Mouse (Mus musculus) heart, postnatal 0 days (tissue): Measurements from ENCODE around the gene Bcl9l. TPM values are rescaled to one million over a fixed set of nuclear protein-coding genes. Genes with fewer than 3 reads are reported as not detected.

Source experiments
- ATAC-seq: fragments of 200-750 bp; cut with Nextera tagmentation; 2 replicates; pipeline ENCODE4 v1.8.0; 2017; ENCODE audit warnings: low read depth, moderate number of reproducible peaks, moderate library complexity; ENCODE audit not compliant: insufficient read depth
- DNase-seq: peaks from one replicate; pipeline ENCODE4 v3.0.0-alpha.2; 2016; ENCODE audit warnings: low spot score
- H3K27ac ChIP-seq: fragments of 300-500 bp; sonication (generic); 2 replicates; pipeline ENCODE4 v1.5.1; 2014; ENCODE audit warnings: low read depth, mild to moderate bottlenecking
- H3K27me3 ChIP-seq: fragments of 300-500 bp; sonication (generic); 2 replicates; pipeline ENCODE4 v1.6.1; 2014; ENCODE audit warnings: low read length, mixed read lengths; ENCODE audit not compliant: control insufficient read depth, insufficient read depth
- H3K36me3 ChIP-seq: fragments of 300-500 bp; sonication (generic); replicated peaks from 2 replicates; pipeline ENCODE4 v1.6.1; 2014; ENCODE audit warnings: low read length, mixed read lengths; ENCODE audit not compliant: control insufficient read depth, insufficient read depth
- H3K4me1 ChIP-seq: fragments of 300-500 bp; sonication (generic); 2 replicates; pipeline ENCODE4 v1.6.1; 2014; ENCODE audit warnings: antibody characterized with exemption; ENCODE audit not compliant: control insufficient read depth, insufficient read depth
- H3K4me2 ChIP-seq: fragments of 300-500 bp; sonication (generic); 2 replicates; pipeline ENCODE4 v1.6.1; 2014; ENCODE audit warnings: low read depth, mild to moderate bottlenecking, low read length, moderate library complexity
- H3K4me3 ChIP-seq: fragments of 300-500 bp; sonication (generic); 2 replicates; pipeline ENCODE4 v1.5.1; 2014; ENCODE audit warnings: low read depth, low read length
- H3K9ac ChIP-seq: fragments of 300-500 bp; sonication (generic); replicated peaks from 2 replicates; pipeline ENCODE4 v1.6.1; 2014; ENCODE audit warnings: low read depth, low read length, mixed read lengths
- H3K9me3 ChIP-seq: fragments of 300-500 bp; sonication (generic); replicated peaks from 2 replicates; pipeline ENCODE4 v1.6.1; 2016; ENCODE audit warnings: low read length; ENCODE audit not compliant: control insufficient read depth
- CTCF ChIP-seq: IDR thresholded peaks from 2 replicates; pipeline ENCODE4 v1.5.1; 2016; ENCODE audit warnings: antibody characterized with exemption, control low read depth, low read depth
- EP300 ChIP-seq: IDR thresholded peaks from 2 replicates; pipeline ENCODE4 v1.6.1; 2016; ENCODE audit warnings: antibody characterized with exemption, low read depth
- WGBS: fragments of 180-500 bp; shearing (Covaris S2); extraction: QIAGEN DNeasy Blood & Tissue Kit; methylation state at CpG from one replicate; pipeline ENCODE4 v1.1.7; 2014; 5-methylcytosine and 5-hydroxymethylcytosine counted together
- polyA plus RNA-seq: library from polyadenylated mRNA; unstranded; fragments of >200 nt; fragmentation: Nextera tagmentation; extraction: Ambion mirVana; gene quantifications from 2 replicates; pipeline ENCODE4 v1.2.1, GENCODE M21; 2015
- total RNA-seq: library from RNA; depleted of rRNA; stranded (reverse); fragments of >200 nt; gene quantifications from 2 replicates; pipeline ENCODE4 v1.2.3, GENCODE M21; 2014; ENCODE audit warnings: low replicate concordance

Gene Bcl9l
- total and polyA plus RNA-seq, 2 experiments from 2014 or later, result 5.2 to 12.4 TPM

- H3K4me3 ChIP-seq, result no peak overlapping the region
- H3K9ac ChIP-seq, result no peak overlapping the region
- no peak for TF ChIP-seq CTCF
- no peak for TF ChIP-seq EP300
- no peak overlapping the region for H3K4me2 ChIP-seq
- no peaks in the 10 kb centered on the region for H3K4me1 ChIP-seq
- ATAC-seq (no peak), DNase-seq (no peak)
- H3K27me3 ChIP-seq, result 0 out of 2 replicates have a peak, but pooled peaks cover 4% of the 10 kb centered on the region
- no peaks in the 10 kb centered on the region for H3K36me3 ChIP-seq
- H3K27ac ChIP-seq, result no peak overlapping the region
- WGBS, result 66% methylated on average over 2 of the region's 2 CpGs
- H3K9me3 ChIP-seq, result no peaks in the 10 kb centered on the region
Observed at GRCm38 (mm10) chr9:44468800-44469199, 13.8 kb upstream of the Bcl9l start.

GRCm38 (mm10) chr9:44473184-44473583 lies 9.4 kb upstream of the Bcl9l start:
- WGBS, result 64% methylated on average over 3 of the region's 3 CpGs
- TF ChIP-seq EP300 (no peak), CTCF (0 out of 2 replicates have a peak, but pooled peaks have one; percentile 2)
- Histone ChIP-seq H3K27ac (no peak overlapping the region), H3K27me3 (0 out of 2 replicates have a peak, but pooled peaks cover 4% of the 10 kb centered on the region), H3K9me3 (no peaks in the 10 kb centered on the region), H3K4me1 (peaks cover 8% of the 10 kb centered on the region; the same call in 1 of the 2 replicates), H3K4me3 (no peak overlapping the region), H3K36me3 (no peaks in the 10 kb centered on the region), H3K4me2 (no peak overlapping the region), H3K9ac (no peak overlapping the region)
- DNase-seq, result no peak
- no peak for ATAC-seq

- no peaks in the 10 kb centered on the region for H3K36me3 ChIP-seq
- TF ChIP-seq EP300 (no peak), CTCF (no peak)
- no peaks in the 10 kb centered on the region for H3K9me3 ChIP-seq
- H3K9ac ChIP-seq, result no peak overlapping the region
- H3K4me3 ChIP-seq, result no peak overlapping the region
- ATAC-seq (no peak), DNase-seq (no peak)
- 0 out of 2 replicates have a peak, but pooled peaks cover 4% of the 10 kb centered on the region for H3K27me3 ChIP-seq
- no peak overlapping the region for H3K4me2 ChIP-seq
- peaks cover 9% of the 10 kb centered on the region; the same call in 1 of the 2 replicates for H3K4me1 ChIP-seq
- WGBS, result 15% methylated on average over 1 of the region's 1 CpGs
- H3K27ac ChIP-seq, result no peak overlapping the region
Observed at GRCm38 (mm10) chr9:44474327-44474726, 8.3 kb upstream of the Bcl9l start.

GRCm38 (mm10) chr9:44475936-44476335 lies 6.7 kb upstream of the Bcl9l start:
- H3K27me3 ChIP-seq, result no peaks in the 10 kb centered on the region
- WGBS, result 94% methylated on average over 3 of the region's 3 CpGs
- no peaks in the 10 kb centered on the region for H3K36me3 ChIP-seq
- peaks cover 9% of the 10 kb centered on the region; the same call in 1 of the 2 replicates for H3K4me1 ChIP-seq
- ATAC-seq, result no peak
- H3K9me3 ChIP-seq, result no peaks in the 10 kb centered on the region
- DNase-seq, result no peak
- TF ChIP-seq CTCF (peak; percentile 16; the same call in 1 of the 2 replicates), EP300 (no peak)
- H3K27ac ChIP-seq, result no peak overlapping the region
- H3K4me3 ChIP-seq, result no peak overlapping the region
- H3K4me2 ChIP-seq, result no peak overlapping the region
- H3K9ac ChIP-seq, result no peak overlapping the region

GRCm38 (mm10) chr9:44477339-44478228 lies 5.0 kb upstream of the Bcl9l start:
- TF ChIP-seq CTCF (peak; percentile 81), EP300 (no peak)
- ATAC-seq, result no peak

More at GRCm38 (mm10) chr9:44477339-44478228, 5.0 kb upstream of the Bcl9l start:
- no peaks in the 10 kb centered on the region for H3K9me3 ChIP-seq
- peak; percentile 72 for DNase-seq
- peaks cover 9% of the 10 kb centered on the region; the same call in 1 of the 2 replicates for H3K4me1 ChIP-seq
- H3K9ac ChIP-seq, result 0 out of 2 replicates have a peak overlapping the region, but pooled peaks have one; percentile 59
- 0 out of 2 replicates have a peak overlapping the region, but pooled peaks have one; percentile 91 for H3K27ac ChIP-seq
- H3K27me3 ChIP-seq, result no peaks in the 10 kb centered on the region
- 7% methylated on average over 24 of the region's 24 CpGs for WGBS
- peak overlapping the region; percentile 64 for H3K4me3 ChIP-seq
- no peaks in the 10 kb centered on the region for H3K36me3 ChIP-seq
- H3K4me2 ChIP-seq, result peak overlapping the region; percentile 90
